8 mouse cellular contexts compared by ENCODE assay signal in genomic region chr9:98428783-98429182, GRCm38 (mm10). TPM values are rescaled to one million over a fixed set of nuclear protein-coding genes. Genes with fewer than 3 reads are reported as not detected.
A peak's percentile ranks its signal among the peaks of the same experiment; 100 is the strongest.
DNase-seq lines count a peak whose midpoint lies in the region; ATAC-seq and TF ChIP-seq lines count a peak whose summit lies in the region.

No protein-coding gene starts in this region.

- WGBS in intestine, embryonic 14.5 days: 48% methylated on average over 8 of the region's 8 CpGs
- 57% methylated on average over 8 of the region's 8 CpGs for WGBS in intestine, postnatal 0 days
- 35% methylated on average over 8 of the region's 8 CpGs for WGBS in kidney, embryonic 14.5 days
- WGBS in neural tube, embryonic 14.5 days: 57% methylated on average over 8 of the region's 8 CpGs
- 73% methylated on average over 8 of the region's 8 CpGs for WGBS in midbrain, embryonic 13.5 days

- no peak for TF ChIP-seq CTCF in intestine, postnatal 0 days (IDR thresholded peaks at IDR 0.05; ENCODE audit: low read depth)

- no peaks in the 10 kb centered on the region for H3K9me3 ChIP-seq in intestine, embryonic 14.5 days (ENCODE audit: control insufficient read depth, low read length)
- no peaks in the 10 kb centered on the region for H3K9me3 ChIP-seq in intestine, postnatal 0 days (ENCODE audit: control insufficient read depth)
- no peaks in the 10 kb centered on the region for H3K9me3 ChIP-seq in kidney, embryonic 14.5 days (ENCODE audit: control insufficient read depth, low read length)
- H3K9me3 ChIP-seq in neural tube, embryonic 14.5 days (ENCODE audit: control insufficient read depth, low read length): no peaks in the 10 kb centered on the region
- H3K9me3 ChIP-seq in midbrain, embryonic 13.5 days: no peaks in the 10 kb centered on the region

- no peaks in the 10 kb centered on the region for H3K27me3 ChIP-seq in intestine, embryonic 14.5 days (replicated peaks; ENCODE audit: control insufficient read depth, insufficient read depth, low read length)
- H3K27me3 ChIP-seq in intestine, postnatal 0 days (replicated peaks; ENCODE audit: control insufficient read depth, insufficient read depth, low read length): no peaks in the 10 kb centered on the region
- H3K27me3 ChIP-seq in kidney, embryonic 14.5 days (ENCODE audit: control insufficient read depth, insufficient read depth, low read length): no peaks in the 10 kb centered on the region
- H3K27me3 ChIP-seq in neural tube, embryonic 14.5 days (ENCODE audit: control insufficient read depth, insufficient read depth, low read length): no peaks in the 10 kb centered on the region
- peaks cover 50% of the 10 kb centered on the region for H3K27me3 ChIP-seq in midbrain, embryonic 13.5 days

- peak overlapping the region; percentile 39; the same call in 1 of the 2 replicates for H3K27ac ChIP-seq in intestine, embryonic 14.5 days (ENCODE audit: low read depth)
- no peak overlapping the region for H3K27ac ChIP-seq in intestine, postnatal 0 days (ENCODE audit: low read depth, low read length)
- peak overlapping the region; percentile 89; the same call in 1 of the 2 replicates for H3K27ac ChIP-seq in kidney, embryonic 14.5 days (ENCODE audit: low read depth, low read length)
- no peak overlapping the region for H3K27ac ChIP-seq in neural tube, embryonic 14.5 days (ENCODE audit: low read depth, low read length)
- no peak overlapping the region for H3K27ac ChIP-seq in midbrain, embryonic 13.5 days

- ATAC-seq in intestine, embryonic 14.5 days (replicated peaks; ENCODE audit: low FRiP score, low TSS enrichment, low read depth): no peak
- no peak for ATAC-seq in intestine, postnatal 0 days
- no peak for ATAC-seq in kidney, embryonic 14.5 days (ENCODE audit: low FRiP score, low TSS enrichment)
- ATAC-seq in neural tube, embryonic 14.5 days (ENCODE audit: low read depth): no peak
- ATAC-seq in midbrain, embryonic 13.5 days: no peak

- DNase-seq in intestine, embryonic 14.5 days (ENCODE audit: low spot score): no peak
- peak; percentile 80 for DNase-seq in gonadal fat pad, adult 2 months (ENCODE audit: low read depth)
- DNase-seq in left cerebral cortex, adult 18-20 months (ENCODE audit: low spot score in 2 of 2): no peak
- no peak for DNase-seq in layer of hippocampus, adult 18-20 months (ENCODE audit: low spot score in 2 of 2)

- 0 out of 2 replicates have a peak, but pooled peaks cover 5% of the 10 kb centered on the region for H3K36me3 ChIP-seq in intestine, embryonic 14.5 days (ENCODE audit: control insufficient read depth, insufficient read depth, low read length)
- H3K36me3 ChIP-seq in intestine, postnatal 0 days (ENCODE audit: control insufficient read depth, insufficient read depth): no peaks in the 10 kb centered on the region
- no peaks in the 10 kb centered on the region; the same call in 1 of the 2 replicates for H3K36me3 ChIP-seq in kidney, embryonic 14.5 days (ENCODE audit: control insufficient read depth, insufficient read depth, low read length)
- no peaks in the 10 kb centered on the region for H3K36me3 ChIP-seq in neural tube, embryonic 14.5 days (ENCODE audit: control insufficient read depth, insufficient read depth, low read length)
- no peaks in the 10 kb centered on the region for H3K36me3 ChIP-seq in midbrain, embryonic 13.5 days

- no peak overlapping the region for H3K4me3 ChIP-seq in intestine, embryonic 14.5 days (ENCODE audit: low read depth, low read length)
- no peak overlapping the region for H3K4me3 ChIP-seq in intestine, postnatal 0 days (ENCODE audit: low read depth, low read length)
- H3K4me3 ChIP-seq in kidney, embryonic 14.5 days (ENCODE audit: low read length): no peak overlapping the region
- H3K4me3 ChIP-seq in neural tube, embryonic 14.5 days (ENCODE audit: low read depth, low read length): no peak overlapping the region
- H3K4me3 ChIP-seq in midbrain, embryonic 13.5 days (replicated peaks): no peak overlapping the region

- H3K9ac ChIP-seq in intestine, embryonic 14.5 days (ENCODE audit: low read length): no peak overlapping the region
- no peak overlapping the region for H3K9ac ChIP-seq in intestine, postnatal 0 days (ENCODE audit: low read depth, low read length)
- H3K9ac ChIP-seq in kidney, embryonic 14.5 days (ENCODE audit: low read depth, low read length): no peak overlapping the region
- no peak overlapping the region for H3K9ac ChIP-seq in neural tube, embryonic 14.5 days (replicated peaks; ENCODE audit: low read depth, low read length)
- no peak overlapping the region for H3K9ac ChIP-seq in midbrain, embryonic 13.5 days (replicated peaks)

- peaks cover 55% of the 10 kb centered on the region for H3K4me1 ChIP-seq in intestine, embryonic 14.5 days (replicated peaks; ENCODE audit: control insufficient read depth, insufficient read depth, low read length)
- peaks cover 14% of the 10 kb centered on the region; the same call in 1 of the 2 replicates for H3K4me1 ChIP-seq in intestine, postnatal 0 days (replicated peaks; ENCODE audit: control insufficient read depth, insufficient read depth, low read length)
- peaks cover 68% of the 10 kb centered on the region for H3K4me1 ChIP-seq in kidney, embryonic 14.5 days (ENCODE audit: control insufficient read depth, insufficient read depth, low read length)
- peaks cover 24% of the 10 kb centered on the region for H3K4me1 ChIP-seq in neural tube, embryonic 14.5 days (ENCODE audit: control insufficient read depth, insufficient read depth, low read length)
- H3K4me1 ChIP-seq in midbrain, embryonic 13.5 days (replicated peaks): peaks cover 35% of the 10 kb centered on the region

- H3K4me2 ChIP-seq in intestine, embryonic 14.5 days (ENCODE audit: low read length): peak overlapping the region; percentile 9
- H3K4me2 ChIP-seq in intestine, postnatal 0 days (replicated peaks; ENCODE audit: low read depth): no peak overlapping the region
- H3K4me2 ChIP-seq in kidney, embryonic 14.5 days (replicated peaks; ENCODE audit: low read depth, low read length): peak overlapping the region; percentile 33; the same call in 1 of the 2 replicates
- H3K4me2 ChIP-seq in neural tube, embryonic 14.5 days (ENCODE audit: low read depth, low read length): peak overlapping the region; percentile 71; the same call in 1 of the 2 replicates
- no peak overlapping the region for H3K4me2 ChIP-seq in midbrain, embryonic 13.5 days (replicated peaks)

RNA-seq across cellular contexts. Expression of gene Rbp1, which starts 6.0 kb away (rescaled TPM):
- polyA plus RNA-seq in intestine, embryonic 14.5 days (2014; fragmentation: Nextera tagmentation; extraction: Ambion mirVana): 105 and 109 TPM in 2 replicates
- polyA plus RNA-seq in intestine, postnatal 0 days (2015; fragmentation: Nextera tagmentation; extraction: Ambion mirVana): 25.5 and 26.6 TPM in 2 replicates
- 44.5 and 67.1 TPM in 2 replicates for polyA plus RNA-seq in gonadal fat pad, adult 2 months (2012; rRNA removed)
- polyA plus RNA-seq in kidney, embryonic 14.5 days (2014; fragmentation: Nextera tagmentation; extraction: Ambion mirVana): 136 and 161 TPM in 2 replicates
- polyA plus RNA-seq in neural tube, embryonic 14.5 days (2014; fragmentation: Nextera tagmentation; extraction: Ambion mirVana): 49.1 and 94.7 TPM in 2 replicates
- 1 to 10 TPM; 6.7 to 7.2 TPM for total RNA-seq in left cerebral cortex, adult 18-20 months (2021)
- 24.8 and 28.4 TPM in 2 replicates for polyA plus RNA-seq in midbrain, embryonic 13.5 days (2015; fragmentation: Nextera tagmentation; extraction: Ambion mirVana)
- total RNA-seq in layer of hippocampus, adult 18-20 months (2021): 1 to 10 TPM; 5.0 to 5.4 TPM

RNA-seq across cellular contexts. Expression of gene Rbp2, which starts 57.1 kb away (rescaled TPM):
- 4.3 and 8.4 TPM in 2 replicates for polyA plus RNA-seq in intestine, embryonic 14.5 days (2014; fragmentation: Nextera tagmentation; extraction: Ambion mirVana)
- polyA plus RNA-seq in intestine, postnatal 0 days (2015; fragmentation: Nextera tagmentation; extraction: Ambion mirVana): 7,315 and 7,837 TPM in 2 replicates
- polyA plus RNA-seq in gonadal fat pad, adult 2 months (2012; rRNA removed): 0.57 and 0.81 TPM in 2 replicates
- polyA plus RNA-seq in kidney, embryonic 14.5 days (2014; fragmentation: Nextera tagmentation; extraction: Ambion mirVana): 0.51 and 0.68 TPM in 2 replicates
- 1.4 and 1.9 TPM in 2 replicates for polyA plus RNA-seq in neural tube, embryonic 14.5 days (2014; fragmentation: Nextera tagmentation; extraction: Ambion mirVana)
- total RNA-seq in left cerebral cortex, adult 18-20 months (2021): not detected
- polyA plus RNA-seq in midbrain, embryonic 13.5 days (2015; fragmentation: Nextera tagmentation; extraction: Ambion mirVana): not detected in 2 replicates
- under 1 TPM in 1 of 2 experiments, not detected in 1; 0.53 TPM for total RNA-seq in layer of hippocampus, adult 18-20 months (2021)

Comparison
In these comparisons a context has a peak if more than half of its experiments do, and no peak if none do; other contexts are left out.
1. H3K27ac ChIP-seq: peak in intestine, embryonic 14.5 days (single experiment) and kidney, embryonic 14.5 days (single experiment); none in intestine, postnatal 0 days (single experiment), neural tube, embryonic 14.5 days (single experiment) and midbrain, embryonic 13.5 days (single experiment).
2. H3K4me2 ChIP-seq: peak in intestine, embryonic 14.5 days (single experiment), kidney, embryonic 14.5 days (single experiment) and neural tube, embryonic 14.5 days (single experiment); none in intestine, postnatal 0 days (single experiment) and midbrain, embryonic 13.5 days (single experiment).
3. RNA of gene Rbp2, which starts 57.1 kb away (polyA plus RNA-seq): 7,315 to 7,837 TPM in intestine, postnatal 0 days; 4.3 to 8.4 TPM in intestine, embryonic 14.5 days, 1.4 to 1.9 TPM in neural tube, embryonic 14.5 days, 0.57 to 0.81 TPM in gonadal fat pad, adult 2 months, 0.51 to 0.68 TPM in kidney, embryonic 14.5 days and not detected in midbrain, embryonic 13.5 days; every median in the first group is over 100 times any median in the second.